Mouse (Mus musculus) midbrain, embryonic 14.5 days (tissue): ENCODE measurements around the gene Dact2. TPM values are rescaled to one million over a fixed set of nuclear protein-coding genes. Genes with fewer than 3 reads are reported as not detected.

ENCODE experiments used
- ATAC-seq: fragments of 200-750 bp; cut with Nextera tagmentation; 2 replicates; pipeline ENCODE4 v1.8.0; 2017; ENCODE audit warnings: moderate number of reproducible peaks, moderate library complexity; ENCODE audit not compliant: low FRiP score, low TSS enrichment
- DNase-seq: peaks from one replicate; pipeline ENCODE4 v3.0.0-alpha.2; 2015
- H3K27ac ChIP-seq: fragments of 300-500 bp; sonication (generic); replicated peaks from 2 replicates; pipeline ENCODE4 v1.5.1; 2014; ENCODE audit warnings: mild to moderate bottlenecking, low read depth, low read length, moderate library complexity
- H3K27me3 ChIP-seq: fragments of 300-500 bp; sonication (generic); 2 replicates; pipeline ENCODE4 v1.6.1; 2014; ENCODE audit warnings: low read length, control low read depth, mixed read lengths; ENCODE audit not compliant: control insufficient read depth, insufficient read depth
- H3K36me3 ChIP-seq: fragments of 300-500 bp; sonication (generic); 2 replicates; pipeline ENCODE4 v1.6.1; 2014; ENCODE audit warnings: low read length, control low read depth; ENCODE audit not compliant: control insufficient read depth, insufficient read depth
- H3K4me1 ChIP-seq: fragments of 300-500 bp; sonication (generic); 2 replicates; pipeline ENCODE4 v1.6.1; 2014; ENCODE audit warnings: mild to moderate bottlenecking, antibody characterized with exemption, low read length, control low read depth; ENCODE audit not compliant: control insufficient read depth, insufficient read depth
- H3K4me2 ChIP-seq: fragments of 300-500 bp; sonication (generic); 2 replicates; pipeline ENCODE4 v1.6.1; 2014; ENCODE audit warnings: mild to moderate bottlenecking, low read length, moderate library complexity
- H3K4me3 ChIP-seq: fragments of 300-500 bp; sonication (generic); replicated peaks from 2 replicates; pipeline ENCODE4 v1.5.1; 2014; ENCODE audit warnings: low read depth, low read length
- H3K9ac ChIP-seq: fragments of 300-500 bp; sonication (generic); replicated peaks from 2 replicates; pipeline ENCODE4 v1.6.1; 2014; ENCODE audit warnings: mild to moderate bottlenecking, low read length, moderate library complexity
- H3K9me3 ChIP-seq: fragments of 300-500 bp; sonication (generic); 2 replicates; pipeline ENCODE4 v1.6.1; 2016; ENCODE audit warnings: low read length, control low read depth, mixed read lengths; ENCODE audit not compliant: control insufficient read depth
- WGBS: fragments of 180-500 bp; shearing (Covaris S2); extraction: QIAGEN DNeasy Blood & Tissue Kit; methylation state at CpG from one replicate; pipeline ENCODE4 v1.1.7; 2014; 5-methylcytosine and 5-hydroxymethylcytosine counted together
- polyA plus RNA-seq: library from polyadenylated mRNA; unstranded; fragments of >200 nt; fragmentation: Nextera tagmentation; extraction: Ambion mirVana; gene quantifications from 2 replicates; pipeline ENCODE4 v1.2.1, GENCODE M21; 2014

Gene Dact2
- polyA plus RNA-seq, 1 experiment from 2014 or later = 2.1 TPM

- Histone ChIP-seq H3K4me2 (peak overlapping the region; percentile 42), H3K9me3 (no peaks in the 10 kb centered on the region), H3K4me1 (peaks cover 35% of the 10 kb centered on the region), H3K27ac (peak overlapping the region; percentile 77), H3K4me3 (no peak overlapping the region), H3K9ac (no peak overlapping the region), H3K27me3 (no peaks in the 10 kb centered on the region), H3K36me3 (no peaks in the 10 kb centered on the region)
- DNase-seq (peak; percentile 86), ATAC-seq (peak; percentile 76)
- under 1% methylated on average over 10 of the region's 10 CpGs for WGBS
Observed at GRCm38 (mm10) chr17:14165332-14165876, 38.7 kb downstream of the Dact2 start.

GRCm38 (mm10) chr17:14160846-14161245 lies 43.3 kb downstream of the Dact2 start:
- H3K27me3 ChIP-seq = no peaks in the 10 kb centered on the region
- no peaks in the 10 kb centered on the region for H3K9me3 ChIP-seq
- DNase-seq = no peak

GRCm38 (mm10) chr17:14157779-14158195 lies 46.3 kb downstream of the Dact2 start:
- Histone ChIP-seq H3K4me3 (no peak overlapping the region), H3K4me1 (peaks cover 8% of the 10 kb centered on the region; the same call in 1 of the 2 replicates), H3K4me2 (no peak overlapping the region), H3K36me3 (no peaks in the 10 kb centered on the region), H3K27me3 (no peaks in the 10 kb centered on the region), H3K27ac (no peak overlapping the region), H3K9me3 (no peaks in the 10 kb centered on the region), H3K9ac (no peak overlapping the region)
- peak; percentile 42 for DNase-seq
- WGBS = 1% methylated on average over 7 of the region's 7 CpGs
- ATAC-seq = no peak

More at GRCm38 (mm10) chr17:14160846-14161245, 43.3 kb downstream of the Dact2 start:
- Histone ChIP-seq H3K4me3 (no peak overlapping the region), H3K36me3 (no peaks in the 10 kb centered on the region), H3K4me1 (peaks cover 26% of the 10 kb centered on the region), H3K4me2 (no peak overlapping the region), H3K9ac (no peak overlapping the region), H3K27ac (no peak overlapping the region)
- WGBS = 93% methylated on average over 3 of the region's 3 CpGs
- no peak for ATAC-seq

Other genes starting within 250 kb of the Dact2 start
- not detected in 2 replicates for gene Gm7356, start 200.6 kb downstream of the Dact2 start, polyA plus RNA-seq
- not detected in 2 replicates for gene Gm7358, start 144.8 kb downstream of the Dact2 start, polyA plus RNA-seq
- 0.57 and 0.92 TPM in 2 replicates for gene Smoc2, start 75.2 kb upstream of the Dact2 start, polyA plus RNA-seq